Mouse (Mus musculus) layer of hippocampus, adult 2 months (tissue): ENCODE measurements at regions not wholly inside any gene's neighbourhood (a gene's known extent, or its start where the extent isn't known, plus 50 kb on each side); places are given as distances from the start of the nearest gene placed in this dataset.

Experiments
- DNase-seq, 2 experiments: peaks; one replicate each; pipeline ENCODE4 v3.0.0; 2022; ENCODE audit warnings: low spot score in 2 of 2
- H3K27ac ChIP-seq: fragments of 200-600 bp; 2 replicates; pipeline ENCODE4 v1.8.1; 2022
- H3K4me3 ChIP-seq: fragments of 200-600 bp; 2 replicates; pipeline ENCODE4 v1.8.1; 2022; ENCODE audit warnings: mild to moderate bottlenecking
- CTCF ChIP-seq: fragments of 200-600 bp; conservative IDR thresholded peaks from 2 replicates; pipeline ENCODE4 v1.8.1; 2022; ENCODE audit warnings: antibody characterized with exemption, mild to moderate bottlenecking, moderate library complexity

DNA sequence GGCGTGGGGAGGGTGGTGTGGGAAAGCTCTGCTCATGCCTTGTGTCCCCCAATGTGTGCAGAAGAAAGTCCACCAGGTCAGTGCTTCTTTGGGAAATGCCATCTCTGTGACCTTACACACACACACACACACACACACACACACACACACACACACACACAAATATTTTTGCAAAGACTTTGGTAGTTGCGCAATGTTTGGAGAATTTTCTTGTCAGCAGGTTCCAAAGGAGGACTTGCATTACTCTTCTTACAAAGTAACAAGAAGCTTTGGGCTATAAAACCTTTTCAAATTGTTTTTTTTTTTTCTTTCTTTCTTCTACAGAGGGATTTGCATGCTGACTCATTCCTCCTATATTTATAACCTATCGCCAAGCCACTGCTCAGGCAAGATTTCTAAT lies 59.1 kb upstream of the Npvf start:
- TF ChIP-seq CTCF = no peak
- Histone ChIP-seq H3K4me3 (no peak overlapping the region), H3K27ac (no peak overlapping the region)
- DNase-seq = no peak

DNA sequence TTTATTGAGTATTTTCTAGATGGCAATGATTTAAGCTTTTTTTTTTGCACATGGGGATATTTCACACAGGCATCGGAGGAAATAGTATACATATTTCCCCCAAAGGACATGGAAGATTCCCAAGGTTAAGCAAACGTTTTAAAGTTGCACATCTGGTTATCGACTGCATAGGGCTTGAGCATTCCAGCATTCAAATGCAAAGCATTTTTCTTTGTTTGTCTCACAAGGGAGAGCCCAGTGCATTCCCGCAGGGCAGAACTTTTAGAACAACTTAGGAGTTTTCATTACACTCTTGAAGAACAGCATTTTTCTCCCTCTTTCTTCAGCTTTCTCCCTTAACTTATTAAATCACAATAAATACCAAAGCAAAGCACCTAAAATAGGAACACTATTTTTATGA lies 64.4 kb upstream of the Npvf start:
- Histone ChIP-seq H3K27ac (no peak overlapping the region), H3K4me3 (no peak overlapping the region)
- no peak for DNase-seq
- TF ChIP-seq CTCF = no peak

DNA sequence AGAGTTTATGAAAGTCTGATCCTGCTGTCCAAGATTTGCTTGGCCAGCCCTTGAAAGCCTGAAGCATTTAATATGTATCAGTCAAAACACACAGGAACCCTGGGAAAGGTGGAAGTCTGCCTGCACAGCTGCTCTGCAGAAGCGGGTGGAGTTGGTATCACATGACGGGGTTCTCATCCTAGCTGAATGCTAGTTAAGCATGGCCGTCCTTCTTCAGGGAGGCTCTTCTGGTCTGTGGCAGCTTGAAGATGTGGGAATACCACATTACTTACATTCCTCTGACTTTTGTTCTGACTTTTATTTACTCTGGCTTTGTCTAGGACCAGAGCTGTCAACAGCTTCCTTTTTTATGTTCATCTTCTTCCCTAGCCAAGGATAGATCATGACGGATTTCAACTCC lies 66.1 kb upstream of the Npvf start:
- Histone ChIP-seq H3K4me3 (no peak overlapping the region), H3K27ac (no peak overlapping the region)
- no peak for TF ChIP-seq CTCF
- no peak for DNase-seq

DNA sequence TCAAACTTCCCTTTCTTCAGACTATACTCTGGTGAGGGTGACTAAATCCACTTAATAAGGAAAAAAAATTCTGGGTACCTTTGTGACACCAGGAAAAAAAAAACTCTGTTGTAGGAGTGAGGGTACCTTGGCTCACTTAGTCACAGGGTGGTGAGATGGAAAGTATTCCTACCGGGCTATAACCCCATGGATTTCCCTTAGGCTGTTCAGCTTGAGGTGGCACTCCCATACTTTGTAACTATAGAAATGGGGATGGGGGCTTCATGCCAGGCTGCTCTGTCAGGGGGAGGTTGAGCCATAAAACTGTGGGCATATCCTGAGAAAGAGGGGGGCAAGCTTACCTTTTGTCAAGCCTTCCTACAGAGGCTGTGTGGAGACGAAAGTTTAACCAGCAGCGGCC lies 71.4 kb upstream of the Npvf start:
- H3K27ac ChIP-seq = no peak overlapping the region
- no peak for TF ChIP-seq CTCF
- no peak overlapping the region for H3K4me3 ChIP-seq
- no peak for DNase-seq

DNA sequence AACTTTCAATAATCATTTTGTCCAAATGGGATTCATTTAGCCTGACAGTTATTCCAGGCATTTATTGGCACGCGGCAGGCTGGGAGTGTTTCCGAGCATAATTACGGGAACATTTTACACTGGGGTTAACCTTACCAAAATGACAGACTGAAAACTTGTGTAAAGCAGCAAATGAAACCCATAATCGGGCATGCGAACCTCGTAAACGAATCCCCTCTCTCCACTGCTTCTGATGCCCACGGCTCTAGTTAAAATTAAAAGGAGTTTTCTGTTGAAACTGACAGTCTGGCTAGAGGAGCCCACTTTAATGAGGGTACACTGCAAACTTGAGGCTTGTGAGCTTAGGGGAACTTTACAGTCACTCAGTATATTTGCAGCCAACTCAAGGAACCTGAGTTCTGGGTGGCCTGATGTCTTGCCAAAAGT lies 71.9 kb upstream of the Npvf start:
- TF ChIP-seq CTCF = 0 out of 2 replicates have a peak, but pooled peaks have one; percentile 12
- H3K4me3 ChIP-seq = no peak overlapping the region
- H3K27ac ChIP-seq = no peak overlapping the region
- DNase-seq = no peak

DNA sequence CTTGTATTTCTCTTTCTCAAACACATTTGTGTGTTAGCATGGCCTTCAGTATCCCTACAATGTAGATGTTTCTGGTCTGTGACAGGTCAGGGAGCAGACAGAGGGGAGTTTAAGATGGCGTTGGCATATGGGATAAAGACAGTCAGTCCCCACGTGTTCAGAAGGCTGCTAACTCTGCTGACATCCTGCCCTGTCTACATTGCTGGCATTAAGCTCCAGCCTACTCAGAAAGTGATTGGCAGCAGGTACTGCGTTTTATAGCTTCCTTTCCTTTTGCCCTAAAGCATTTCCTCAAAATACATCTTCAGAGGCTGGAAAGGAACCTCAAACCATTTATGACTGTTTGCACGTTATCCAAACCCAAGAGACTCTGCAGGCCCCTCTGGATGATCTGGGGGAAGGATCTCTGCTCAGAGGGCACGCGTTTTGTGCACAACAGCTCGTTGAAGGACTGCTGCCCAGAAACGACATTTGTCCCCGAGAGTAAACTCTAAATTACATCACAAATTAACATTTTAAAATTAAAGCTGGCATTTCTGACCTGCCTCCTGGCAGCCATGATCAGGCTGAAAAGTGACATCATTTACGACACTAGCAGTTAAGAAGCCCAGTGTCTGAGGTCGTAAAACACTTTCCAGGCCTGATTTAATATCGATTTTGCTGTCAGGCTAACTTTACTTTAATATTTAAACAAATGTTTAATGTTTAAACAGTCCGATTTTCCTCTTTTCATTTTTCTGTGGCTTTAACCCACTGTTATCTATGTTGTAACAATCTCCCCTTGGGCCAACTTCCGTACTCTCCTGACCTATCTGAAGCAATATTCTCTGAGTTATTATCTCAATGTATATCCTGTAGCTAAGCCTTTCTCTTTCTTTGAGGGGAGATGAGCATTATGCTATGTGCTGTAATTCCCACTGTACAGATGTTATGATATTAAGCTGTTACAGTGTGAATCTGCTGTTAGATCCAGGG lies 76.8 kb upstream of the Npvf start:
- H3K27ac ChIP-seq = no peak overlapping the region
- no peak for TF ChIP-seq CTCF
- no peak for DNase-seq
- no peak overlapping the region for H3K4me3 ChIP-seq

DNA sequence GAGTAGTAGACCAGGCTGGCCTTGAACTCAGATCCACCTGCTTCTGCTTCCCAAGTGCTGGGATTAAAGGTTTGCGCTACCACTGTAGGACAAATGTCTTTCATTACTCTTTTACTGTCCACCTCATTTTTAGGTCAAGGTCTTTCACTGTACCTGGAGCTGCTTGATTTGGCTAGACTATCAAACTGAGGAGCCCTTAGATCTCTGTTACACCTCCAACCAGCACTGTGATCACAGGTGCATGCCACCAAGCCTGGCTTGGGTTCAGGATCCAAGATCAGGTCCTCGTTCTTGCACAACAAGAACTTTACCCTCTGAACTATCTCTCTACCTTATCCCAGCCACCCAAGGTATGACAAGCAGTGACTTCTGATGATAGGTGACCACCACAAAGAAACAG lies 80.5 kb upstream of the Npvf start:
- no peak for DNase-seq
- Histone ChIP-seq H3K27ac (no peak overlapping the region), H3K4me3 (no peak overlapping the region)
- TF ChIP-seq CTCF = no peak

DNA sequence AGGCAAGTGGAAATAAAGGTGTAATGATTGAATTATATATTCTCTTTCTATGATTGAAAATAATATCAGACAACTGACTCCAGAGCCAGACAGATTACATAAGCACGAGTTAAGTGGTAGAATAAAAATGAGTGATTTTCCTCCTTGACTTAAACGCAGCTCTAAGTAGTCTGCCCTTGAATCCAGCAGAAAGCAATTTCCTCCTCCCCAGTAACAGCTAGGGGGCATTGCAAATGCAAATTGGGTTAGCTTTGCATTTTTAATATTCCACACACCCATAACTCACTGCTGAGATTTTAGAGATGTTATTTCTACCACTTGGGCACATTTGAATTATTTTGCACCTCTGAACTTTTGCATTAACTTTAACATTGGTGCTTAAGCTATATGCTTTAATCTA lies 81.6 kb upstream of the Npvf start:
- DNase-seq = no peak
- Histone ChIP-seq H3K27ac (no peak overlapping the region), H3K4me3 (no peak overlapping the region)
- peak; percentile 62 for TF ChIP-seq CTCF

DNA sequence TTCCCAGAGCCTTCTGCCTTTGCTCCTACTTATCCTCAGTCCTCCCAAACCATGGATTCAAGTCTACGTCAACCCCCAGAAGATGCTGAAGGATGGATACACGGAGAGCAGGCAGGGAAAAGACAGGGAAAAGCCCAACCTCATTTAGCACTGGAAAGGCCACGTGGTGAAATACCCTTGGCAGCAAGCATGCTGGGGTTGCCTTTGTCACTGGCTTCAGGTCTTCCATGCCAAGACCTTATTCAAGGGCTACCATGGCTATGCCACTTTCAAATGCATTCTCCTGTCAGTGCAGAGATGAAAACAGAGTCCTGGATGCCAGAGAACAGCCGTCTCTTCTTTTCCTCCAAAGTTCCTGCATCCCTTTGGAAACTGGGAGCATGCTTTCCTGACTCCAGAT lies 87.8 kb upstream of the Npvf start:
- no peak overlapping the region for H3K27ac ChIP-seq
- no peak for TF ChIP-seq CTCF
- H3K4me3 ChIP-seq = no peak overlapping the region
- DNase-seq = no peak

DNA sequence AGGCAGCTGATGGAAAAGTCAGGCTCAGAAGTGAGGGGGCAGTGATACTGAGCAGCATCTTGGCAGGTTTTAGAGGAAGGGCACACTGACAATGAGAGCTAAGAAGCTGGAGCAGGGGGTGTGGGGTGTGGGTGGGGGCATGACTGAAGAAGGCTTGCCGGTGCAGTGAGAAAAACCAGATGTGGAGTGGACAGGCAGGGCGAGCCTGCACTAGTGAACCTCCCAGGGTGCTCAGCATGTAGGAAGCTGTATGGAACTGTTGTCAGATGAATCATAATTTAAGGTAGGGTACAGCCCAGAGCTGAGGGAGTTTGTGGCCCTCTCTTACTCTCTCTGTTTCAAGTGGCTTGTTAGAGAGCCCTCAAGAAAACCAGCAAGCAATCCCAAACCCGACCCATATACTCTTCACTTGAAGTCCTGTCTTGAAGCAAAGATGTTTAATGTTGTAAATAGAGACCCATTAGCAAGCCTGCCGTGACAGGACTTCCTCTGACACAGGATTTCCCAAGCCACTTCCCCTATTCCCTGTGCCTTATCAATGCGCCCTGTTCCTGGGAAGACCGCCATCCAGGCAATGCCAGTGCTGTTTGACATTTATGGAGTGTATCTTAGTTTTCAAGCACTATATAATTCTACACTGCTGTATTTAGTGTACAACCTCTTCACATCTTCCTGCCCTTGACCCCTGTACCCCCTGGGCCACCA lies 90.4 kb upstream of the Npvf start:
- no peak overlapping the region for H3K4me3 ChIP-seq
- no peak for DNase-seq
- H3K27ac ChIP-seq = no peak overlapping the region
- TF ChIP-seq CTCF = no peak

DNA sequence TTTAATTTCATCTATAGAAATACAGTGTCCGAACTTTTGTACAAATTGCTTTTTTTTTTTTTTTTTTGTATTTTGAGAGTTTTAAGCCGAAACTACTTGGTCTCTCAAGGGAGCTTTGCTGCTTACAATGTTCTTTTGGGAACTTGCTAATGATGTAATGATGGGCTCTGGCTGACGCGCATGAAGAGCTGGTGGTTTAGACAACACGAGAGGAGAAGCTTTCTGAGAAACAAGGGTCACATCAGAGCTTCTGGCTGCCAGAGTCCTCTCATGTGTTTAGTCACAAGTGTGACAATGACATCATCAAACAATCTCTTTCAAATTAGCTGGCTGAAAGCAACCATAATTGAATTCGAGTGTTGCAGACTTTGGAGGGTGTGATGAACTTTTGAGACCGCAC lies 98.9 kb upstream of the Npvf start:
- Histone ChIP-seq H3K27ac (no peak overlapping the region), H3K4me3 (no peak overlapping the region)
- no peak for DNase-seq
- no peak for TF ChIP-seq CTCF

DNA sequence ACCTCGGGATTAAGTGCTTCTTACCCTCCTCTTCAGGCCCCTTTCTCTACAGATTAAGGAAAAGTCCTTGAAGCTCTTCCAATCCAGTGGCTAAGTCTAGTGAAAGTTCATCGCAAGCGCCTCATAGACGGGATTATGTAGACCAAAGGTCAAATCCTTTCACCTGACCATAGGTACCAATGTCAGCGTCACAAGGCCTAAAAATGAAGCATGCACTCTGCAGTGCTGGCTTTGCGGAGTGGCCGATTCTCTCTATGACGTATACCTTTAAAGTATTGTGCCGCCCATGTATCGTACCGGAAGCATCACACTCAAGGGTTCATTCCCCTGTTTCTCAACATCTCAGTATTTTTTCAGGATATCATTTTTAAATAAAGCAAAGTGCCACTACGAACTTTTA lies 100.5 kb upstream of the Npvf start:
- DNase-seq = no peak
- Histone ChIP-seq H3K4me3 (no peak overlapping the region), H3K27ac (no peak overlapping the region)
- no peak for TF ChIP-seq CTCF

DNA sequence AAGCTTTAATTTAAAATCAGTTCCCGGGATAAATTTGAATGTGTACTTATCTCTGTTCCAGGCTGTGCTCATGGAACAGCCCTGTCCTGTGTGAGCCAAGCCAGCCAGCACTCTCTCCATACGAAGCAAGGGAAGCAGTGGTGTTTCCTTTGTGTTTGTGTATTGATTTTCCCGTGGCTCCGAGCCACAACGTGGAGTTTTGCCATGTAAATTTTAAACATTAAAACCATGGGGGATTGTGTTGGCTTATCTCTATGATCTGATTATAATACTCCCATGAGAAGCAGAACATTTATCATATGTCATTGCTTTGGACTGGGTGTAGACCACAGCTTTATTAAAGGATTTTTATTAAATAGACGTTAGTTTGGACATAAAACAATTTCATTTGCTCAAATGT lies 106.1 kb upstream of the Npvf start:
- TF ChIP-seq CTCF = no peak
- Histone ChIP-seq H3K4me3 (no peak overlapping the region), H3K27ac (no peak overlapping the region)
- no peak for DNase-seq

DNA sequence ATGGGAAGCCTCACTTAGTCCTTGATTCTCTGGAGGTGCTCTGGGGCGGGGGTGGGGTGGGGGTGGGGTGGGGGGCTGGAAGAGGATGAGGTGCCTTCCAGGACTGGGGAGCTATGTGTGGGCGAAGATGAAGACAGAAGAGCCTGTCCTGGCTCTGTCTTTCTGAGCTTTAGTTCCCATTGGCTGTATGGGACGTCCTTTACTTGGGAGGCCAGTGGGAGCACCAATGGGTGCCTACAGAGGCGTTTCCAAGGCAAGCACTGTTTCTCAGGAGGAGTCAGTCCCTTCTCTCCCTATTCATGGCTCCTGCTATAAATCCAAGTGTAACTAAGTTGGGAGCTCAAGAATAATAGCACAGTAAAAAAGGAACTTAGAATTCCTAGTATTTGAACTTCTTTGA lies 108.9 kb upstream of the Npvf start:
- no peak for DNase-seq
- no peak for TF ChIP-seq CTCF
- H3K27ac ChIP-seq = no peak overlapping the region
- no peak overlapping the region for H3K4me3 ChIP-seq
